Mouse (Mus musculus) bone marrow macrophage, adult 2 months (primary cell): ENCODE results near the gene Vcan. TPM values are rescaled to one million over a fixed set of nuclear protein-coding genes. Genes with fewer than 3 reads are reported as not detected.

Experiments used
- H3K27ac ChIP-seq: 2 replicates; pipeline ENCODE4 v1.5.1; 2012; ENCODE audit warnings: low read depth, low read length; ENCODE audit not compliant: insufficient read depth
- H3K4me1 ChIP-seq: 2 replicates; pipeline ENCODE4 v1.6.1; 2012; ENCODE audit warnings: low read length; ENCODE audit not compliant: control insufficient read depth, insufficient read depth
- H3K4me3 ChIP-seq: 2 replicates; pipeline ENCODE4 v1.5.1; 2012; ENCODE audit warnings: mild to moderate bottlenecking, low read length, moderate library complexity; ENCODE audit not compliant: insufficient read depth
- CTCF ChIP-seq: IDR thresholded peaks from 2 replicates; pipeline ENCODE4 v1.5.1; 2012; ENCODE audit warnings: low read depth, mild to moderate bottlenecking, low read length, moderate library complexity
- POLR2A ChIP-seq: IDR thresholded peaks from 2 replicates; pipeline ENCODE4 v1.6.1; 2012; ENCODE audit warnings: mild to moderate bottlenecking, low read depth, low read length, borderline replicate concordance
- polyA plus RNA-seq: library from polyadenylated mRNA; stranded (reverse); fragments of >200 nt; gene quantifications from 2 replicates; pipeline ENCODE4 v1.2.4, GENCODE M21; 2012; ENCODE audit not compliant: missing spikeins, insufficient read depth, insufficient read length

Gene Vcan
- 2.2 and 5.2 TPM in 2 replicates for polyA plus RNA-seq

DNA sequence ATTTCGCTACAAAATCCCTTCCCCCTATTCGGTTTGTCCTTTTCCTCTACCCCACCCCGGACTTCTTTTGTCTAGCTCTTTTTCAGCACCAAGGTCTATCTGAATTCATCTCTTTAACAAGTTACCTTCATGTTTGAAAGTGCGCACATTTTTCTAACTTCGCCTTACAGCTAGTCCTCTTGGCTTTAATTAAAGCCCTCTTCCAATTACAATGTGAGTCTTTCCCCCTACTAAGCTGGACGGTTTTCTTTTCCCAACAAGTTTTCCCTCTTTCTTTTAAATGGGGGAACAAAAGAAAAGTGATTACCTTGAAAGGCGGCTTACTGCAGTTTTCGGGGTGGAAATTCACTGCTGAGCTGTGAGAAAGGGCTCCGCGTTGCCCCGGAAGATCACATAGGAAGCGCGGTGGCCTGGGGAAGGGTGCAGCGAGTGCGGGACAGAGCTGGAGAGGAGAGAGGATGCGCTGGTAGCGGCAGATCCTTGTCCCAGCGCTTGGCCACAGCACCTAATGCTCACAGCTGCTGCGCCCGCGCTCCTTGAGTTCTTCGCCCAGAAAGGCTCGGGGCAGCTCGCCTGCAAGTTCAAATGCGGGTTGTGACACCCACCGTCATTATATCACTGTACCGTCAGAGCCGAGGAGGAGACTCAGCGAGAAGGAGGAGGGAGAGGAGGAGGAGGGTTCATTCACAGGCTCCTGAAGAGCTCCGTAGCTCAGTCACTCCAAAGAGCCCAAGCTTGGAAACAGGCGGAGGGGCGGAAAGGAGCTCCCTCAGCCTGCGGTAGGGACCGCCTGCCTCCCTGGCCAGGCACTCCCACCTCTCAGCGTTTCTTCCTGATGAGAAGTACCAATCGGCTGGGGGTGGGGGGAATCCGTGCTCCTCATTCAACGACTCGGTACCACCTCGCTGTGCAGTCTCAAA, at the start of gene Vcan:
Vcan (minus strand) TSS at position 744 of the 920 bp plus-strand sequence.
- TF ChIP-seq POLR2A (no peak), CTCF (no peak)

DNA sequence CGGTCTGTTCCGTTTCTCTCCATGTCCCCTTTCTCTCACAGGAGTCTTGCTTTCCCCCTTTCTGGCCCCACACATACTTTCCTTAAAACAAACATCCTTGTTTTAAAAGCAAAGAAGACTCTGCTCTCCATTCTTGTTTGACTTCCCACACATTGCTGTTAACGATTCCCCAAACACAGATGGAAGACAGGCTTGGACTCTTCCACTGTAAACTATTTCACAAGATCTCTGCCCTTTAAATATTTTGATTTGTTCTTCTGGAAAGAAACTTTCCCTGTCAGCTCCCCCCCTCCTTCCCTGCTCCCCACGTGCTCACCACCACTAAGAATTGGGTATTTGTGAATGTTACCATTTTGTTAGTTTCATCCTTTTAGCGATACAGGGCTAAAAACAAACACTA, 49.2 kb upstream of the Vcan start:
- TF ChIP-seq POLR2A (no peak), CTCF (no peak)
- no peaks in the 10 kb centered on the region for H3K4me1 ChIP-seq
- H3K27ac ChIP-seq: no peak overlapping the region
- no peak overlapping the region for H3K4me3 ChIP-seq

More for the DNA sequence above, at the start of gene Vcan:
- Histone ChIP-seq H3K4me3 (peak within 1 kb of the TSS; percentile 67), H3K4me1 (peaks cover 2% of the 10 kb centered on the region; the same call in 1 of the 2 replicates), H3K27ac (no peak within 1 kb of the TSS)

DNA sequence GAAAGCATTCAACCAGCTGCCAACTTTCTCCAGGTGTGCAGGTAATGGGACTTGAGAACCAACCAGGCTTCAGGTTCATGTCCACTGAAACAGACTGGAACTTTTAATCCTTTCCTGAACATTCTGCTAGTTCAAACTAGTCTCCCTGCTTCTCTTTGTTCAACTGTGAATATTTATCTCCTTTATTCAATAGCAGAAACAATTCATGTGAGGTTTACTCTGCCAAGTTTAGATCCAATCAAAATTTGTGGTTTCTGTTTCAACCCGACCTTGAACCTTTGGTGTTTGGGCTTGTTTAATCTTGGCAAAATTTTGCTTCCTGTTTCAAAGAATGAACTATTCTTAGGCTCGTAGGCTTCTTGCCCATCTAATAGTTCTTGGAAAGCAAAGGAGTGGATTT, 40.6 kb upstream of the Vcan start:
- H3K27ac ChIP-seq: no peak overlapping the region
- no peak overlapping the region for H3K4me3 ChIP-seq
- peaks cover 5% of the 10 kb centered on the region for H3K4me1 ChIP-seq
- TF ChIP-seq CTCF (no peak), POLR2A (no peak)

DNA sequence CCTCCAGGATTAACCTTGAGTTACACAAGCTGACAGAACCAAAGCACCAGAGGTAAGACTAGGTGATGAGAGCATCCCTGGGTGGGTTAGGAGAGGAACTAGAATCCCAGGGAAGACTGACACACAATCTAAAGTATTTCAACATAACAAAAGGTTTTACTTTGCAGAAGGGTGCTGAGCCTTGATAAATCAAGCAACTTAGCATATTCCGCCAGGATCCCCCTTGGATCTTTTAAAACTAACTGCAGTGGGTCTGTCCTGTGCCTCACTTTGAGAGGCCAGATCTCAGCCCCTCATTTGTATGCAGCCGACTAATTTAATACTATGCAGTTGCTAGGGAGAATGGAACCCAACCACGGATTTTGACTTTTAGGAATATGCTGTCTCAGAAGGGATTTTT, 38.0 kb upstream of the Vcan start:
- Histone ChIP-seq H3K27ac (no peak overlapping the region), H3K4me3 (no peak overlapping the region), H3K4me1 (peaks cover 7% of the 10 kb centered on the region)
- no peak for TF ChIP-seq POLR2A
- TF ChIP-seq CTCF: no peak

DNA sequence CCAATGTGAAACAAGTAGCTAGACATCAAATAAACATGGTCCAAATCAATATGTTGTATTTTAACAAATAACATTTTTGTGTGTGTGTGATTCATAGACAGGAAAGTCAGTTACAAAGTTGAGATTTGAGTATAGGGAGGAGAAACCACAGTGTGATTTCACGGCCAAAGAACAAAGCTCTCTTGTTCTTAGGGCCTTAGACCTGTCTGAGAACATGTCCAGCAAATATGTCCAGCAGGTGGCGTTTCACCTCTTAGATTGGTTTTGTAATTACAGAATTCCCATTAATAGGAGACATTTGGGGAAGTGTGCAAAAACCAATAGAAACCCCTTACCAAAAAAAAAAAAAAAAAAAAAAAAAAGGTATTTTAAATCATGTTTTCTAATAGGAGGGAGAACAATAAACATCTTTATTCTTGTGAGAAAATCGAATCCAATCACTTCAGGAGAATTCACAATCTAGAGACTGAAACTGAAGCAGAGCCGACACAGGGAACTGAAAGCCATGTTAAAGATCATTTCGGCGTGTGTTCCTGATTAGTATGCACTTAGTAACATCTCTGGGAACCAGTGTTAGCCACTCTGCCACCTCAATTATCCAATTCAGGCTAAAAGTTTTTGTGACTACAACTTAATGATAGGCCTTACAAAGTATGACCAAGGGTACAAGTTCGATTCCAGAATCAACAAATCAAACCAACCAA, 37.1 kb upstream of the Vcan start:
- Histone ChIP-seq H3K27ac (no peak overlapping the region), H3K4me3 (no peak overlapping the region), H3K4me1 (peaks cover 5% of the 10 kb centered on the region; the same call in 1 of the 2 replicates)
- TF ChIP-seq POLR2A (no peak), CTCF (no peak)

DNA sequence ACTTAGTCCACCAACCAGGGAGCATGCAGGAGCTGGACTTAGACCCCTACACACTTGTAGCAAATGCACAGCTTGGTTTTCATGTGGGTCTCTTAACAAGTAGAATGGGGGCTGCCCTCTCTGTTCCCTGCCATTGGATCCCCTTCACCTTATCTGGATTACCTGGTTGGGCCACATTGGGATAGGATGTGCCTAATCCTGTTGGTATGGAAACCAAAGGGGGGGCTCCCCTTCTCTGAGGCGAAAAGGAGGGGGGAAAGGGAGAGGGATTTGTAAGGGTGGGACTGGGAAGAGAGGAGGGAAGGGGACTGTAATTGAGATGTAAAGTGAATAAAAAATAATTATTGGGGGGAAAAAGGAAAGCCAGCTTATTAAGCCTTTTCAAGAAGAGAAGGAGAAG, 35.5 kb upstream of the Vcan start:
- Histone ChIP-seq H3K4me3 (no peak overlapping the region), H3K4me1 (0 out of 2 replicates have a peak, but pooled peaks cover 2% of the 10 kb centered on the region), H3K27ac (no peak overlapping the region)
- TF ChIP-seq CTCF (no peak), POLR2A (no peak)

DNA sequence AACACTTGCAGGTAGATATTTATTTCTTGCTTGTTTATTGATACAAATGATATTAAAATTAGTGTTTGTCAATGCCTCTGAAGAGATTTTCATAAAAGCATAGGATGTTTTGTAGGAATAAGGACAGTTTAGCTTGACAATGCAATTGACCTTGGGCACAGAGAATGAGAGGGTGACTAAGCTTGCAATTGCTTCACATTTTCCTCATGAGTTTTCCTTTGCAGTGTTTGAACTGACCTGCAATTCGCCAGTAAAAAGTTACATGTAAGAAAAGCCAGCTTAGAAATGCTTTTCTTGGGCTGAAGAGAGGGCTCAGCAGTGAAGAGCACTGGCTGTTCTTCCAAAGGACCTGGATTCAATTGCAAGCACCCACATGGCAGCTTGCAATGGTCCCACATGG, 34.8 kb upstream of the Vcan start:
- no peak overlapping the region for H3K4me3 ChIP-seq
- H3K27ac ChIP-seq: no peak overlapping the region
- 0 out of 2 replicates have a peak, but pooled peaks cover 2% of the 10 kb centered on the region for H3K4me1 ChIP-seq
- TF ChIP-seq POLR2A (no peak), CTCF (no peak)

DNA sequence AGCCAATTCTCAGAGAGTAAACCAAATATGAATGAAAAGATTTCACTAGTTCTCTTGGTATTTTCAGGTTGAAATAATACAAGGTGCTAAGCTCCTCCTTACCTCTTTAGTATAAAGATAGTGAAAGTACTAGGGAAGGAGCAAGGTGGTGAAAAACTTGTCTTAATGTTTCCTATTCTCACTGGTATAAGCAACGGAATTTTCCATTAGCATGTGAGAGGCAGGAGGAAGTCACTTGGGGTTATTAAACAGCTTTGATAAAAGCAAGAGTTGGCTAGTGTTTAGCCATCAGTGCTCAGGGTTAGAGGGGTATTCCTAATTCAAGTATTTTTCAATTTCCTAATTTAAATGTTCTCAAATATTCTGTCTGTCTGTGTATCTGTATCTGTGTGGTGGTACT, 24.2 kb upstream of the Vcan start:
- Histone ChIP-seq H3K4me1 (peaks cover 8% of the 10 kb centered on the region), H3K27ac (no peak overlapping the region), H3K4me3 (no peak overlapping the region)
- TF ChIP-seq POLR2A: no peak
- TF ChIP-seq CTCF: no peak

DNA sequence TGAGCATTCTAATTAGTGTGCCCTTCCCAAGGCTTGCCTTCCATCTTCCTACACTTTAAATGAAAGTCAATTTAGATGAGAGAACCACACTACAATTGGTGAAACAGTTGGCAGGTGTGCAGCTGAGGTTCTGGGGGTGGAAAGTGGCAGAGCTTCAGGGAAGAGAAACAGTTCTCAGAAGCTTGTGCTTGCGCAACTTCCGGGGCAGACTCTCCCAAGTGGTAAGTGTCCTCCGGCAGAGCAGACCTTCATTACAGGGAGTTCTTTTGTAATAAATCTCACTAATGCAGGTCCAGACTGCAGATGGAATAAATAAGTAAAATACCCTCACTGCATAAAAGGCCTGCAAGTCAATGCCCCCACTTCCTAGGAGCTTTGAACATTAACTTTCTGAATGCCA, 23.7 kb upstream of the Vcan start:
- H3K4me3 ChIP-seq: no peak overlapping the region
- TF ChIP-seq POLR2A: no peak
- peaks cover 8% of the 10 kb centered on the region for H3K4me1 ChIP-seq
- no peak overlapping the region for H3K27ac ChIP-seq

DNA sequence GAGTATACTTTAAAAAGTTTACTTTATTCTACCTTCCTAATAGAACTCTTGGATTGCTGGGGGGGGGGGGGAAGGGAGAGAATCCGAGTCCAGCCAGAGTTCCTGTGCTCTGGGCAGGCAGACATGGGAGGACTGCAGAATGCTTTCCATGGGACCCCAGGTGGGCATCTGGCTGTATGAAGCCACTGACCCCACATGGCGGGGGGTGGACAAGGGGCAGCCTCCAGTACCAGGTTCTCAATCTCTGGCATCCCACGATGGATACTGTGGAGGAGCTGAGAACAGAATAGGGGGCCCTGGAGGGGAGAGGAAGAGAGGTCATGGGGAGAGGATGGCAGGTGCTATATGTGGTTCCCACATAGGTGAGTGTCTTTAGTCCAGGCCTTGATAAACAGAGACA, 20.0 kb upstream of the Vcan start:
- no peak for TF ChIP-seq CTCF
- no peak for TF ChIP-seq POLR2A
- Histone ChIP-seq H3K27ac (no peak overlapping the region), H3K4me3 (no peak overlapping the region), H3K4me1 (peaks cover 8% of the 10 kb centered on the region)
